Mouse (Mus musculus) neutrophil, adult 59 days (primary cell): ENCODE data around the gene Cptp. TPM values are rescaled to one million over a fixed set of nuclear protein-coding genes. Genes with fewer than 3 reads are reported as not detected.

Experiments used
- total RNA-seq, 2 experiments: library from RNA; stranded (reverse); gene quantifications; 1 replicate in 1 of 2; 2 replicates in 1 of 2; pipeline ENCODE4 v1.2.4; 2023

Gene Cptp
- 10 to 100 TPM; 22.2 TPM for total RNA-seq

DNA sequence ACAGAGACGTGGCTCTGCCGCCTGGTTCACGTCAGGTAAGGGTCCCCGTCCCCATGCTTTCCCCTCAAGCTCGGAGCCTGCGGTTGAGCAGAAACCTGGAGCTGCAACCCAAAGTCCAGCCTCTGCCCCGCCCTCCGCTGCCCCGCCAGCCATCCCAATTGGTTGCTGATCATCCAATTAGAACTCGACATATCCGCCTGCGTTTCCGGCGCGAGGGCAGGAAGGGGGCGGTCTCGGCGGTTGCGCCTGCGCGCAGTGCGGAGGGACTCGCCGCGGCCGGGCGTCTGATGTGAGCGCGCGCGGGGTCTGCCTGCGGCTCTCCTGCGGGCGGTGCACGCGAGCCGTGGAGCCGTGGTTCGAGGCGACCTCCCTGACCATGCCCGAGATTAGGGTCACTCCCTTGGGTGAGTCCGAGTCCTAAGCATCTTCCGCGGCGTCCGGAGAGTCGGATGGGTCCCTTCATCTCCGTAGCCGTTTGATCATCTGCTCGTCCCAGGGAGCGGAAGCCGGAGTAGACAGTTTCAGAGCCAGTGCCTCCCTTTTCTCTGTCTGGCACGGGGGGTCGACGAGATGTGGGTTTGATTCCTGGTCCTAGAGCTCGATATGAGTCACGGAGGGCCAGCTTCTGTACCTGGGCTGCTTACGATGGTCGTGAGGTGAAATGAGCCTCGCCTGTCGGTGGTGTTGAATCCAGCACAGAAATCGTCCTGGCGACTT lies at the start of gene Cptp, which contains the start of gene Ints11:
TSS of gene Cptp (minus strand) at position 124 of the 717 bp plus-strand sequence.
TSS of gene Ints11 (plus strand) at position 230 of the 717 bp plus-strand sequence.

DNA sequence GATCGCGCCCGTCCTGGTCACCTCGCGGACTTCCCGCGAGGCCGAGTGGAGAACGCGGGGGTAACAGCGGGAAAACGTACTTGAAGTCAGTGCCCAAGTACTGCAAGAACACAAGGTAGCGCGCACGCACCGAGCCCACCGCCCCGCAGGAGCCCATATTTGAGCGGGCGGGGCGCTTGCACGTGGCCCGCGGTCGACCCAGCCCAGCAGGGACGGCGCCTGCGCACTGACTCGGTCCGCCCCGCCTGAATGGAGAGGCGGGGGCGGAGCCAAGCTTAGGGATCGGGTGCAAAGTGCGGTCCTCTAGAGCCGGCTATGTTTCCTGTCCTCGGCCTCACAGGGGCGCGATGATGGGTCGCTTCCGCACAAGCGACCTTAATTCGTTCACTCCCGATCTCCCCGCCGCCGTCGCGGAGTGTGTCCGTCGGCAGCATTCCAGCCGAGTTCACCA lies 22.3 kb upstream of the Cptp start, which contains the start of the genes Pusl1 and Acap3:
TSS of gene Pusl1 (minus strand) at position 231 of the 451 bp plus-strand sequence.
TSS of gene Acap3 (plus strand) at position 272 of the 451 bp plus-strand sequence.

DNA sequence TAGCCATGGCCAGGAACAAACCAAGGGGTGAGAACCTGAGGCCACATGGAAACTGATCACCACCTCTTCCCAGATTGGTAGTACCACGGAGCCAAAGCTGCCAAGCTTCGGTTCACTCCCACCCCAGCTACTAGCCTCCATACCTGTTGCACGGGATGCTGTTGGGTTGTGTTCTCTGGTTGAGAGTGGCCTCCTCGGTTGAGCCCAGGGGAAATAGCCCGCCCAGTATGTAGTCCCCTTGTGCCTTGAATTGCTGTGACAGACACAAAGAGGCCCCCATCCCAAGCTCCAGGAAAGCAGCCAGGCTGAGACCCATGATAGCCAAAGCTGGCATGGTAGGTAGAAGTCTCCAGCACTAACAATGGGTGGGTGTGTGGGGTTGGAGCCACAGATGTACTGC lies 6.2 kb downstream of the Cptp start, which contains the start of gene Tas1r3:
TSS of gene Tas1r3 (minus strand) at position 362 of the 400 bp plus-strand sequence.

DNA sequence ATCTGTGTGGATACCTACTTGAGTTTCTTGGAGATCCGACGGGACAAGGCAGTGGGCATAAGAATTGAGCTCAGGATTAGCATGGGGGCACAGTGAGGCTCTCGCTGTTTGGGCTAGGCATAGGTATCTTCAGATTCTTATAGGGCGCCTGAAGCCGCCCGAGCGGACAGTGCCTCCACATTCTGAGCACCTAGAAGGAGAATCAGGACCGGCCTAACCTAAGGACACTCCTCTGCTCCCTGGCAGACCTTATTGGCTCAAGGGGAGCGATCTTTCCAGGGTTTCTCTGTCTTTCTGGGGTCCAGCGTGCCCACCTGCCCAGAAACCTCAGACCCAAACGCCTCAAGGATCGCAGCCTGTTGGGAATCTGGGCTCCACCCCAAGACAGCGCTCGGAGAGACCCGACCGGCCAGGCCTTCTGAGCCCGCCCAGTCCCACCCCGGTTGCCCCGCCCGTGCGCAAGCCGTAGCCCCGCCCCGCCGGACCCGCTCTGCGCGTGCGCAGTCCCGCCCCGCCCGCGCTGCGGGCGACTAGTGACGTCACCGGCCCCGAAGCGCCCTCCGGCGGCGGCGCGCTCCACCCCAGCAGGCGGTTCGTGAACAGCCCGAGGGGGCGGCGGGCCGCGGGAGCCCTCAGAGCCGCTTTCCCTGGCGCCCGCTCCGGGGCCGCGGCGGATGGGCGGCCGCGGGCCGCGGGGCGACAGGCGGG lies 22.2 kb downstream of the Cptp start, which contains the start of gene Dvl1:
TSS of gene Dvl1 (plus strand) at position 532 of the 708 bp plus-strand sequence.

DNA sequence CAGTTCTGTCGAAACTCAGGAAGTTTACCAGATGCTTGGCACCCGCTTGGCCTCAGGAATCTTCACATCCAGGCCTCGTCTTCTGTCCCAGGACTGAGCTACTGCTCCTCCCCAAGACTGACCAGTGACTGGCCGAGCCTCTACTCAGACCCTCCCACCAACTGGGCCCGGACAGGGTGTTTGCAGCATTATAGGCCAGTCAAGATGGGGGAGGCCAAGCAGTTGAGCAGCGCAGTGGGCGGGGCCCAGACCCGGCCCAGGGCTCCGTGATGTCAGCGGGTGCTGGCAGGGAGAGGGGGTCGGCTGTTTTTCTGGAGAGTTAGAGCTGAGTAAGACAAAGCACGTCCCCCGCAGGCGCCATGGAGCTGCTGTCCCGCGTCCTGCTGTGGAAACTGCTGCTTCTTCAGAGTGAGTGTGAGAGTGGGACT lies 29.7 kb downstream of the Cptp start, which contains the start of gene Mxra8:
TSS of gene Mxra8 (plus strand) at position 198 of the 428 bp plus-strand sequence.

DNA sequence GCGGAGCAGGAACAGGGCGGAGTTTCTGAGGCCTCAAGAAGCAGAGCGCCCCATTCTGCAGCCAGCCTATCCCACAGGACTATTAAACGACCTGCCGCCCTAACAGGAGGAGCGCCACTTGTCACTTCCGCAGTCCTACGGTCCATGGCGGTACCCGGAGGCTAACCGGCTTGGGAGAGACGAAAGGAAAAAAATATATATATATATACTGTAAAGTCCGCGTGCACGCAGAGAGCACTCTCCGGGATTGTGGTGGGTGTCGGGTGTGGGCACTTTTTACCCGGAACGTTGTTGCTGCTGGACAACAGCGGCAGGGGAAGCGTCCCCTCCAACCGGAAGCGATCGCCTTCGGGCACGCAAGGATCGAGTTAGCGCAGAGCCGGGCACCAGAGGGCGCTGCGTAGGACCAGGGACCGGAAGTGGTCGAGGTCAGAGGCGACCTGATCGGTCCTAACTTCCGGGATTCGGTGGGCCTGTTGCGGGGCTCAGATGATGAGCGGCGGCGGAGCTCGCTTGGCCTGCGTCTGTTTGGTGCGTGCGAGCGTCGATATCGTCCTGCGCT lies 38.0 kb downstream of the Cptp start, which contains the start of gene Aurkaip1:
TSS of gene Aurkaip1 (plus strand) at position 68 of the 562 bp plus-strand sequence.

Other genes with a start within 250 kb of the Cptp start
- gene Cdk11b, start 244.6 kb downstream of the Cptp start, total RNA-seq: 100 to 1,000 TPM; 142 to 143 TPM
- gene Gm10563, start 224.0 kb downstream of the Cptp start, total RNA-seq: not detected
- gene Mmp23, start 216.1 kb downstream of the Cptp start, total RNA-seq: 1 to 10 TPM in 1 of 2 experiments, under 1 TPM in 1; 0.64 to 1.2 TPM
- gene Mib2, start 200.2 kb downstream of the Cptp start, total RNA-seq: 10 to 100 TPM; 37.6 to 40.6 TPM
- gene Fndc10, start 175.1 kb downstream of the Cptp start, total RNA-seq: under 1 TPM; 0.90 to 1.00 TPM
- gene Ssu72, start 164.6 kb downstream of the Cptp start, total RNA-seq: 10 to 100 TPM; 95.1 to 95.2 TPM
- gene Tmem240, start 134.6 kb downstream of the Cptp start, total RNA-seq: under 1 TPM; 0.44 to 0.51 TPM
- 10 to 100 TPM; 10.7 to 13.0 TPM for gene Atad3a, start 108.3 kb downstream of the Cptp start, total RNA-seq
- gene Vwa1, start 94.7 kb downstream of the Cptp start, total RNA-seq: not detected
- not detected for gene Tmem88b, start 83.6 kb downstream of the Cptp start, total RNA-seq
- gene Ankrd65, start 79.0 kb downstream of the Cptp start, total RNA-seq: under 1 TPM in 1 of 2 experiments, not detected in 1; 0.40 TPM
- gene Mrpl20, start 66.6 kb downstream of the Cptp start, total RNA-seq: 10 to 100 TPM; 49.7 to 50.7 TPM
- 100 to 1,000 TPM; 131 to 142 TPM for gene Ccnl2, start 57.0 kb downstream of the Cptp start, total RNA-seq
- 100 to 1,000 TPM in 1 of 2 experiments, 10 to 100 TPM in 1; 81.0 to 100 TPM for gene Aurkaip1, start 38.2 kb downstream of the Cptp start, total RNA-seq
- gene Mxra8, start 29.8 kb downstream of the Cptp start, total RNA-seq: under 1 TPM in 1 of 2 experiments, not detected in 1; 0.78 TPM
- 10 to 100 TPM; 49.5 to 53.3 TPM for gene Dvl1, start 22.0 kb downstream of the Cptp start, total RNA-seq
- gene Tas1r3, start 6.1 kb downstream of the Cptp start, total RNA-seq: 1 to 10 TPM; 2.6 to 2.8 TPM
- 10 to 100 TPM; 40.0 to 40.7 TPM for gene Ints11, start 106 bp upstream of the Cptp start, total RNA-seq
- gene Pusl1, start 22.3 kb upstream of the Cptp start, total RNA-seq: 10 to 100 TPM; 12.2 TPM
- 10 to 100 TPM; 57.0 to 63.5 TPM for gene Acap3, start 22.4 kb upstream of the Cptp start, total RNA-seq
- 10 to 100 TPM; 85.6 to 91.1 TPM for gene Ube2j2, start 74.4 kb upstream of the Cptp start, total RNA-seq
- 10 to 100 TPM; 20.5 to 36.9 TPM for gene C1qtnf12, start 92.9 kb upstream of the Cptp start, total RNA-seq
- gene B3galt6, start 123.2 kb upstream of the Cptp start, total RNA-seq: 1 to 10 TPM; 2.0 to 2.4 TPM
- gene Sdf4, start 123.4 kb upstream of the Cptp start, total RNA-seq: 100 to 1,000 TPM in 1 of 2 experiments, 10 to 100 TPM in 1; 97.9 to 120 TPM
- gene Tnfrsf4, start 144.4 kb upstream of the Cptp start, total RNA-seq: 1 to 10 TPM; 1.9 to 2.0 TPM
- gene Tnfrsf18, start 156.7 kb upstream of the Cptp start, total RNA-seq: 1 to 10 TPM; 3.9 to 6.7 TPM
- not detected for gene Ttll10, start 190.0 kb upstream of the Cptp start, total RNA-seq
- 10 to 100 TPM; 14.9 to 19.7 TPM for gene 9430015G10Rik, start 240.5 kb upstream of the Cptp start, total RNA-seq